Mouse (Mus musculus): ENCODE data around the gene Gm13178. TPM values are rescaled to one million over a fixed set of nuclear protein-coding genes. Genes with fewer than 3 reads are reported as not detected.

Gene Gm13178
- 1.1 TPM in 1 of 2 replicates, not detected in the other for polyA plus RNA-seq (2012; ENCODE audit: insufficient read depth, low replicate concordance)

DNA sequence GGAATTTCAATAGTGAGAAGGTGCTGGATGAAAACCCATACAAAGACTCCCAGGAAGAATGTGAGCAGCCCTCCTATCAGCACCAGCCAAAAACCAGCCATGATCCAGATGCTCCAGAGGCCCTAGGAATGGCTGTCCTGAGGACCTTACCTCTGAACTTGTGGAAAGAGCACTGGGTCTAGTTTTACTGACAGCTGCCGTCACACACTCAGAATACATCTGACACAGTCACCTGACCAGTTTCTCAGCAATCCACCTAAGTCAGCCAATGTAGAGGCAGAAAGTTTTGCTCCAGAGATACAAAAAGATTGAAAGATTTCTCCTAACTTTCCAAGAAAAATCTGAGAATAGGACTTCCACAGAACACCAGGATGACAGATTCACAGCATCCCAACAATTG, at the start of gene Gm13178:
Gene Gm13178 (minus strand): TSS at position 101 of the 400 bp plus-strand sequence.
- H3K27me3 ChIP-seq (replicated peaks) = no peaks in the 10 kb centered on the region
- no peak for TF ChIP-seq GATA1 (IDR thresholded peaks at IDR 0.05; ENCODE audit: borderline replicate concordance, low read length)
- TF ChIP-seq FLI1 (IDR thresholded peaks at IDR 0.05; ENCODE audit: low read length) = no peak
- no peak within 1 kb of the TSS for H3K4me3 ChIP-seq (replicated peaks)
- H3K4me1 ChIP-seq = no peaks in the 10 kb centered on the region
- 0 out of 2 replicates have a peak, but pooled peaks cover 2% of the 10 kb centered on the region for H3K9me3 ChIP-seq
- no peaks in the 10 kb centered on the region for H3K36me3 ChIP-seq (replicated peaks; ENCODE audit: low read length)

DNA sequence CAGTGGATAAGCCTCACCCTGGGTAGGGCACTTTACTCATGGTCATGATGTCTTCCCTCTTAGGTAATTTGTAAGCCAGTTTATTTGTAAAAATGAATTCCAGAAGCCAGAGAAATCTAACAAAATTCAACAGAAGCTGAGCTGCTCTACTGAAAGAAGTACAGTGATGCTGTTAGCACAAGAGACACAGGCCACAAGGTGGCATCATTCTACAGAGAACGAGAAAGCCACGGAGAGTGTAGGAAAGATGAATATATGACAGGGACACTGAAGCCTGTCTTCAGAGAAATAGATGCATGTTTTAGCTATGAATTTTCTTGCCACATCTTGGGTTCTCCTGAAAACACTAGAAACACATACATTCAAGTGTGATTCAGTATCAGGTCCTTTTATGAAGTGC, 44.5 kb upstream of the Gm13178 start:
- TF ChIP-seq GATA1 (IDR thresholded peaks at IDR 0.05; ENCODE audit: borderline replicate concordance, low read length) (no peak), FLI1 (IDR thresholded peaks at IDR 0.05; ENCODE audit: low read length) (no peak)

DNA sequence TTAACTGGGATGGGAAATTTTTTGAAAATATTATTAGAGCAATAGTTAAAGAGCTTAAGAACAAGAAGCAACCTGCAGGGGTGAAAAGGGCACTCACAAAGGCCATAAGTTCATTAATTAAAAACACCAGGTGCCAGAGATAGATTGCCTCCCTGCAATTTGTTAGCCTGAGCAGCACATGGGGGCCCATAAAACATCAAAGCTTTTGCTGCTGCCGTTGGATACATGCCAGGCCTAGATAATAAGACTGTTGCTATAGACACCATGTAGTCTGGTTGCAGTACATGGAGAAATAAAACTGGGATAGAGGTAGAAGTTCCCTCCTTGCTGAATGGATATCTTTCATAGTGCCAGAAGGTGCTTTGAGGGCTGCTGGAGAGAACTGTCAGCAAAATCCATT, 27.9 kb upstream of the Gm13178 start:
- H3K36me3 ChIP-seq (replicated peaks; ENCODE audit: low read length) = no peaks in the 10 kb centered on the region

More for the DNA sequence above, 44.5 kb upstream of the Gm13178 start:
- H3K4me1 ChIP-seq = peaks cover 28% of the 10 kb centered on the region
- H3K27me3 ChIP-seq (replicated peaks) = no peaks in the 10 kb centered on the region
- H3K9me3 ChIP-seq = peaks cover 9% of the 10 kb centered on the region; the same call in 1 of the 2 replicates
- no peaks in the 10 kb centered on the region for H3K36me3 ChIP-seq (replicated peaks; ENCODE audit: low read length)
- H3K4me3 ChIP-seq (replicated peaks) = no peak overlapping the region

DNA sequence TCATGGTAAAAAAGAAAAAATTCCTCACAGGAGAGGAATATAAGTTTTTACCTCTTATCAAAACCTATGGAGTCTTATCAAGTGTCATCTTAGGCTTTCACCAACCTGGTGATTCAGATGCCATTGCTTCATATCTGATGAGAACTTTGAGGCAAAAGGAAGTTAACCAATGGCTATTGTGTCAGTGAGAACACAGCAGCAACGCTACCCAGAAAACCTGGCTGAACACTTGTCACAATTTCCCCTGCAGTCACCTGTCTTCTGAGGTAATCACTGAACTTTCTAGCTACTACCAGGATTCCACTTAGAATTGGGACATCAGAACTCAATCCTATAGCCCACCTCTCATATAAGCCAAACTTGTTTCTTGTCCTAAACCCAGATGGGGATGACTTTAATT, 1.5 kb downstream of the Gm13178 start:
- Histone ChIP-seq H3K27me3 (replicated peaks) (no peaks in the 10 kb centered on the region), H3K4me1 (no peaks in the 10 kb centered on the region), H3K9me3 (0 out of 2 replicates have a peak, but pooled peaks cover 2% of the 10 kb centered on the region), H3K36me3 (replicated peaks; ENCODE audit: low read length) (no peaks in the 10 kb centered on the region), H3K4me3 (replicated peaks) (no peak overlapping the region)
- TF ChIP-seq GATA1 (IDR thresholded peaks at IDR 0.05; ENCODE audit: borderline replicate concordance, low read length) (no peak), FLI1 (IDR thresholded peaks at IDR 0.05; ENCODE audit: low read length) (no peak)

More for the DNA sequence above, 27.9 kb upstream of the Gm13178 start:
- Histone ChIP-seq H3K4me3 (replicated peaks) (no peak overlapping the region), H3K4me1 (no peaks in the 10 kb centered on the region), H3K27me3 (replicated peaks) (no peaks in the 10 kb centered on the region), H3K9me3 (no peaks in the 10 kb centered on the region)
- TF ChIP-seq GATA1 (IDR thresholded peaks at IDR 0.05; ENCODE audit: borderline replicate concordance, low read length) = no peak
- no peak for TF ChIP-seq FLI1 (IDR thresholded peaks at IDR 0.05; ENCODE audit: low read length)

DNA sequence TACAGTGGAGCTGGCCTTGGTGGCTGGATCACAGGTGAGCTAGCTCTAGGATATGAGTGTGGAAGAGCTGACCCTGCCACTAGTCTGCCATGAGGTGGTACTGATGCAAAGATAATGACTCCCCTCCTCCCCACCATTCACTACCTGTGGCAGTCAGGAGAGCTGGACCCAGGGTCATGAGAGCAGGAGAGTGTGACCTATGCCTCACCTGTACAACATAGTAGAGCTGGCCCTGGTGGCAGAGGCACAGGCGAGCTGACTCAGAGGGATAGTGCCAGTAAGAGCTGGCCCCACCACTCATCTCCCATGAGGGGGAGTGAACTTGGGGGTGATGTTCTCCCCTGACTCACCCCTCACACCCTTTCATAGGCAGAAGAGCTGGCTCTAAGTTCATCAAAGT, 2.9 kb downstream of the Gm13178 start:
- TF ChIP-seq GATA1 (IDR thresholded peaks at IDR 0.05; ENCODE audit: borderline replicate concordance, low read length) = no peak
- no peak for TF ChIP-seq FLI1 (IDR thresholded peaks at IDR 0.05; ENCODE audit: low read length)
- H3K4me1 ChIP-seq = no peaks in the 10 kb centered on the region
- no peaks in the 10 kb centered on the region for H3K36me3 ChIP-seq (replicated peaks; ENCODE audit: low read length)
- 0 out of 2 replicates have a peak, but pooled peaks cover 2% of the 10 kb centered on the region for H3K9me3 ChIP-seq
- H3K27me3 ChIP-seq (replicated peaks) = no peaks in the 10 kb centered on the region
- no peak overlapping the region for H3K4me3 ChIP-seq (replicated peaks)

DNA sequence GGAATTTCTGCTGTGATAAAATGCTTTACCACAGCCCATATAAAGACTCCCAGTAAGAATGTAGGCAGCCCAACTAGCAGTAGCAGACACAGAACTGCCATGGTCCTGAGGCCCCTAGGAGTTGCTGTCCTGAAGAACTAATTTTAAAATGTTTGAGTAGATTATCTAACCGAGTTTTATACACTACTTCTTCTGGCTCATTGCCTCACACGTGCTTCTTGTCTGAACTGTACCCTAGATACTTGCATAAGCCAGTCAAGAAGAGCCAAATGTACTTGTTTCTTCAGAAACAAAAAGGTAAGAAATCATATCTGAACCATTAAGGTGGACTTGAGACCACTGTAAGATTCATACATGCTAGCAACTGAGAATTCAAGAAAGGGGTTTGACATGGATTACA, 34.9 kb downstream of the Gm13178 start, which contains the start of gene Gm436:
Gene Gm436 (minus strand): TSS at position 101 of the 400 bp plus-strand sequence.
- TF ChIP-seq FLI1 (IDR thresholded peaks at IDR 0.05; ENCODE audit: low read length) (no peak), GATA1 (IDR thresholded peaks at IDR 0.05; ENCODE audit: borderline replicate concordance, low read length) (no peak)
- no peaks in the 10 kb centered on the region for H3K4me1 ChIP-seq
- H3K9me3 ChIP-seq = no peaks in the 10 kb centered on the region
- no peaks in the 10 kb centered on the region for H3K27me3 ChIP-seq (replicated peaks)
- H3K36me3 ChIP-seq (replicated peaks; ENCODE audit: low read length) = no peaks in the 10 kb centered on the region
- H3K4me3 ChIP-seq (replicated peaks) = no peak within 1 kb of the TSS

Other genes with a start within 250 kb of the Gm13178 start
- gene 9430007A20Rik, start 201.6 kb downstream of the Gm13178 start, polyA plus RNA-seq (2012; ENCODE audit: insufficient read depth, low replicate concordance) = not detected in 2 replicates
- not detected in 2 replicates for gene Gm13124, start 156.3 kb downstream of the Gm13178 start, polyA plus RNA-seq (2012; ENCODE audit: insufficient read depth, low replicate concordance)
- gene Aadacl4, start 107.7 kb downstream of the Gm13178 start, polyA plus RNA-seq (2012; ENCODE audit: insufficient read depth, low replicate concordance) = not detected in 2 replicates
- gene Gm436, start 35.0 kb downstream of the Gm13178 start, polyA plus RNA-seq (2012; ENCODE audit: insufficient read depth, low replicate concordance) = not detected in 2 replicates
- not detected in 2 replicates for gene Gm438, start 65.2 kb upstream of the Gm13178 start, polyA plus RNA-seq (2012; ENCODE audit: insufficient read depth, low replicate concordance)
- gene Dhrs3, start 171.4 kb upstream of the Gm13178 start, polyA plus RNA-seq (2012; ENCODE audit: insufficient read depth, low replicate concordance) = 44.7 and 211 TPM in 2 replicates